Mouse (Mus musculus): ENCODE data around the gene Arhgef1. TPM values are rescaled to one million over a fixed set of nuclear protein-coding genes. Genes with fewer than 3 reads are reported as not detected.

Arhgef1 gene
- polyA plus RNA-seq, 1 experiment from 2014 or later = 30.4 TPM

DNA sequence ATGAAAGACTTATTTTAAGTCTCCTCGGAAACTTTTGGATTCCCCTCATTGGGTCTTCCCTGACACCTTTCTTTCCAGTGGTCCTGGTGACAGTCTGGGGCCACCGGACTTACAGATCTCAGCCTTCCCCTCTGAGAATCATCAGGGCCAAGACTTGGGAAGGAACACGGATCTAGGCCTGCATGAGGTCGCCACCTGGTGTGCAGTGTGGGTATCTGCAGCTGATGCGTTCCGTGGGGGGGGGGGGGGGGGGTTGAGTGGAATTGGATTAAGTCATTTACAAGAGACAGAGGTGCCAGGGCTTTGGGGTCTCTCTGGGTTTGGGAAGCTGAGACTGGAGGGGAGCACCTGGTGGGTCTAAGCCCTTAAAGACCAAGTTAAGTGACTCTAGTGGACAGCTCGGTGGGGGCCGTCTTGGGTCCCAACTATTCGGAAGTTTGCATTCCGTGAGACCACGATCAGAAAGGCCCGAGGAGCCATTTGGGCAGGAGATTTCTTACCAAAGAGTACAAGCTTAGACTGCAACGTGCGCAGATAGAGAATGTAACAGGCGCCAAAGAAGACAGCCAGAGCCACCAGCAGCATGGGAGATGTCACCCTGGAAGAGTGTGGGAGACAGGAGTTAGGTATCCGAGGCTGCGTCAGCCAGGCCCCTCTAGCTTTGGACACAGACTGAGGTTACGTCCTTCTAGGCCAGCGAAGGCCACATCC, 68.7 kb downstream of the Arhgef1 start:
- Histone ChIP-seq H3K36me3 (replicated peaks; ENCODE audit: insufficient read depth, low read length) (0 out of 2 replicates have a peak, but pooled peaks cover 5% of the 10 kb centered on the region), H3K4me1 (ENCODE audit: insufficient read depth) (peaks cover 6% of the 10 kb centered on the region), H3K4me2 (ENCODE audit: low read depth, low read length) (peak overlapping the region; percentile 98), H3K27me3 (ENCODE audit: insufficient read depth, low read length) (no peaks in the 10 kb centered on the region), H3K9ac (replicated peaks) (peak overlapping the region; percentile 83), H3K27ac (ENCODE audit: low read depth) (peak overlapping the region; percentile 84), H3K9me3 (ENCODE audit: low read length) (no peaks in the 10 kb centered on the region), H3K4me3 (ENCODE audit: low read depth, low read length) (peak overlapping the region; percentile 83)
- no peak; the same call in 1 of the 2 replicates for ATAC-seq
- peak; percentile 77 for DNase-seq
- WGBS (ENCODE audit: insufficient replicate concordance) = 10% methylated on average over 19 of the region's 19 CpGs
- TF ChIP-seq EP300 (IDR thresholded peaks at IDR 0.05; ENCODE audit: low read depth) (no peak), CTCF (IDR thresholded peaks at IDR 0.05; ENCODE audit: low read depth) (peak; percentile 84)

DNA sequence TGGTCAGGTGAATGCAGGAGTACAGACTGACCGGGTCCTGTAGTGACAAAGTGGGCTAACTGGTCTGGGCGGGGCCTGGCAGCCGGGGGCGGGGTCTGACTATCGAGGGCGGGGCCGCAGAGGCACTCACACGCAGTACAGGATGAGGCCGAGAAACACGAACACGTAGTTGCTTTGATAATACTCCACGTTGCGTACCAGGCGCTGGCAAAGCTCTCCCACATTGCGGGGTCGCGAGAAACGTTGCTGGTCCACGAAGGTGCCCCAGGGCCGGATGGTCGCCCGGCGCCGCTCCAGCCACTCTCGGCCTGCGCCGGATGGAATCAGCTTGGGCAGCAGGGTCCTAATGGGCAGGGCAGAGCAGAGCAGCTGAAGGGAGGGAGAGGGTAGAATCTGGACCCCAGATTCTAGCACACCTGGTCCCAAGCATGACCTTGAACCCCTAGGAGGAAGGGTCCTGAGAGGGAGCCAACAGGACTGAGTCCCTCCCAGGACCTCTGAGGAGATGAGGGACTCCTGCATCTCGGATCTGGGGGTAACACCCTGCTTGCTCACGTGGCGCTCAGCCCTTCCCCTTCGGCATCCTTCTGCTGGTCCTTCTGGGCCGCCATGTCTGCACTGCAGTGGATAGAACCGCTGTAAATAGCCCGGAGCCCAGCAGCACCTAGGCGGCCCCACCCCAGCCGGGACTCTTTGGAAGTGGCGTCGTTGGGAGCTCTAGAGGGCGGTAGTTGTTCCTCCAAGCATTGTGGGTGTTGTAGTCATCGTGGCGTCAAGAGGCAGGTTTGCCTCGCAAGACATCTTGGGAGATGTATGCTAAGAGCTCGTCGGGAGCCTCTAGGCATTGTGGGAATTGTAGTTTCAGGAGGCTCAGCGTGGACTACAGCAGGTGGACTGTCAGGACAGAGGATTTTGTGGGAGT, 69.5 kb downstream of the Arhgef1 start, which contains the start of gene Rabac1:
Gene Rabac1, minus strand, starts transcription at position 783 of the 922 bp plus-strand sequence.
- ATAC-seq (peak; percentile 93), DNase-seq (peak; percentile 92)
- Histone ChIP-seq H3K4me2 (ENCODE audit: low read depth, low read length) (peak within 1 kb of the TSS; percentile 98), H3K27ac (ENCODE audit: low read depth) (peak within 1 kb of the TSS; percentile 84), H3K9ac (replicated peaks) (peak within 1 kb of the TSS; percentile 83), H3K36me3 (replicated peaks; ENCODE audit: insufficient read depth, low read length) (0 out of 2 replicates have a peak, but pooled peaks cover 5% of the 10 kb centered on the region), H3K4me3 (ENCODE audit: low read depth, low read length) (peak within 1 kb of the TSS; percentile 83), H3K9me3 (ENCODE audit: low read length) (no peaks in the 10 kb centered on the region), H3K27me3 (ENCODE audit: insufficient read depth, low read length) (no peaks in the 10 kb centered on the region), H3K4me1 (ENCODE audit: insufficient read depth) (peaks cover 6% of the 10 kb centered on the region)
- WGBS (ENCODE audit: insufficient replicate concordance) = under 1% methylated on average over 45 of the region's 45 CpGs
- peak; percentile 74 for TF ChIP-seq CTCF (IDR thresholded peaks at IDR 0.05; ENCODE audit: low read depth)
- no peak for TF ChIP-seq EP300 (IDR thresholded peaks at IDR 0.05; ENCODE audit: low read depth)

DNA sequence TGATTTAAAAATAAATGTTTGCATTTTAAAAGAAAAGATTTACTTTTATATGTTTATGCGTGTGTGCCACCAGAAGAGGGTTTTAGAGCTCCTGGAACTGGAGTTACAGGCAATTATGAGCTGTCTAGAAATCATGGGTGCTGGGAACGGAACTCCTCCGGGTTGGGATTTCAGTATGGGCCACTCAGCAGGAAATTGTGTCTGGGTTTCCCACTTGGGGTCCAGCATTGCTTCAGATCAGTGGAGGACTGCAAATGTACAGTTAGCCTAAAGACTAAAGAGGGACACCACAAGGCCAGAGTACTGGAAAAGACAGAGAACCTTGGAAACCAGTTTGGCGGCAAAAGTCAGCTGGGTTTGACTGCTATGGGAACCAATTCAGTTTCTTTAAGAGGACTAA, 70.5 kb downstream of the Arhgef1 start:
- Histone ChIP-seq H3K27me3 (ENCODE audit: insufficient read depth, low read length) (no peaks in the 10 kb centered on the region), H3K4me2 (ENCODE audit: low read depth, low read length) (no peak overlapping the region), H3K9me3 (ENCODE audit: low read length) (no peaks in the 10 kb centered on the region), H3K27ac (ENCODE audit: low read depth) (no peak overlapping the region), H3K4me3 (ENCODE audit: low read depth, low read length) (no peak overlapping the region), H3K36me3 (replicated peaks; ENCODE audit: insufficient read depth, low read length) (0 out of 2 replicates have a peak, but pooled peaks cover 5% of the 10 kb centered on the region), H3K4me1 (ENCODE audit: insufficient read depth) (peaks cover 6% of the 10 kb centered on the region), H3K9ac (replicated peaks) (no peak overlapping the region)
- TF ChIP-seq EP300 (IDR thresholded peaks at IDR 0.05; ENCODE audit: low read depth) (no peak), CTCF (IDR thresholded peaks at IDR 0.05; ENCODE audit: low read depth) (no peak)
- DNase-seq = no peak
- no peak for ATAC-seq
- WGBS (ENCODE audit: insufficient replicate concordance) = 79% methylated on average over 4 of the region's 4 CpGs

GRCm38 (mm10) chr7:24973902-24974301, 71.2 kb downstream of the Arhgef1 start:
- no peaks in the 10 kb centered on the region for H3K27me3 ChIP-seq (ENCODE audit: insufficient read depth, low read length)
- TF ChIP-seq EP300 (IDR thresholded peaks at IDR 0.05; ENCODE audit: low read depth) = no peak
- no peak for TF ChIP-seq CTCF (IDR thresholded peaks at IDR 0.05; ENCODE audit: low read depth)
- DNase-seq (no peak), ATAC-seq (no peak)
- peaks cover 6% of the 10 kb centered on the region for H3K4me1 ChIP-seq (ENCODE audit: insufficient read depth)
- no peaks in the 10 kb centered on the region for H3K9me3 ChIP-seq (ENCODE audit: low read length)
- H3K4me2 ChIP-seq (ENCODE audit: low read depth, low read length) = no peak overlapping the region
- H3K27ac ChIP-seq (ENCODE audit: low read depth) = no peak overlapping the region
- H3K36me3 ChIP-seq (replicated peaks; ENCODE audit: insufficient read depth, low read length) = 0 out of 2 replicates have a peak, but pooled peaks cover 5% of the 10 kb centered on the region
- H3K4me3 ChIP-seq (ENCODE audit: low read depth, low read length) = no peak overlapping the region
- 69% methylated on average over 5 of the region's 5 CpGs for WGBS (ENCODE audit: insufficient replicate concordance)
- H3K9ac ChIP-seq (replicated peaks) = no peak overlapping the region

DNA sequence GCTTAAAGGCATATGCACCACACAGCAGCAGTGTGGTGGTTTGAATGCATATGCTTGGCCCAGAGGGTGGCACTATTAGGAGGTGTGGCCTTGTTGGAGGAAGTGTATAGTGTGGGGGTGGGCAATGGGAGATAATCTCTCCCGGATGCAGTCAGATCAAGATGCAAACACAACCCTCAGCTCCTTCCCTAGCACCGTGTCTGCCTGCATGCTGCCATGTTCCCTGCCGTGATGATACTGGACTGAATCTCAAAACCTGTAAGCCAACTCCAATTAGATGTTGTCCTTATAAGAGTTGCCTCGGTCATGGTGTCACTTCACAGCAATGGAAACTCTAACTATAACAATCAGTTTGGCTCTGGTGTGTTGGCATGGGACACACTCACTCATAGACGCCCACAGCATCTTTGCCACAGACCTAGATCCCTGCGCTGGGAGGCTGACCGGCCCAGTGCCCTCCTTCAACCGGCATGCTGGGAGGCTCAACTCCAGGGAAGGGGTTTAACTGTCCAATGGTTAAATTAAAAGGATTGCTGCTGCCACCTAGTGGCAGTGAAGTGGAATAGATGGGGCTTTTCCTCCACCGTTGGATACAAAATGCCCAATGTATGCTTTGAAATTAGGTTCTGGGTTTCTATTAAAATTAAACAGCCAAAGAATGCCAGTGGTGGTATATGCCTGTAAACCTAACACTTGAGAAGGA, 72.3 kb downstream of the Arhgef1 start:
- Histone ChIP-seq H3K36me3 (replicated peaks; ENCODE audit: insufficient read depth, low read length) (0 out of 2 replicates have a peak, but pooled peaks cover 2% of the 10 kb centered on the region), H3K4me3 (ENCODE audit: low read depth, low read length) (no peak overlapping the region), H3K4me1 (ENCODE audit: insufficient read depth) (peaks cover 6% of the 10 kb centered on the region), H3K9ac (replicated peaks) (no peak overlapping the region), H3K27me3 (ENCODE audit: insufficient read depth, low read length) (no peaks in the 10 kb centered on the region), H3K27ac (ENCODE audit: low read depth) (no peak overlapping the region), H3K9me3 (ENCODE audit: low read length) (no peaks in the 10 kb centered on the region), H3K4me2 (ENCODE audit: low read depth, low read length) (peak overlapping the region; percentile 5; the same call in 1 of the 2 replicates)
- peak; percentile 81 for TF ChIP-seq CTCF (IDR thresholded peaks at IDR 0.05; ENCODE audit: low read depth)
- TF ChIP-seq EP300 (IDR thresholded peaks at IDR 0.05; ENCODE audit: low read depth) = no peak
- ATAC-seq (no peak), DNase-seq (no peak)
- WGBS (ENCODE audit: insufficient replicate concordance) = 19% methylated on average over 9 of the region's 9 CpGs

Small RNA genes within 50 kb of the gene (microRNA-seq; reads per million reads assigned to microRNA genes)
- gene Mir7046 = not detected

Other genes starting within 250 kb of the Arhgef1 start
- gene Tex101, start 226.2 kb upstream of the Arhgef1 start, polyA plus RNA-seq (2015; fragmentation: Nextera tagmentation; extraction: Ambion mirVana) = not detected in 2 replicates
- gene BC049730, start 193.7 kb upstream of the Arhgef1 start, polyA plus RNA-seq (2015; fragmentation: Nextera tagmentation; extraction: Ambion mirVana) = not detected in 2 replicates
- not detected in 2 replicates for gene Gm4763, start 176.0 kb upstream of the Arhgef1 start, polyA plus RNA-seq (2015; fragmentation: Nextera tagmentation; extraction: Ambion mirVana)
- gene Cd177, start 142.6 kb upstream of the Arhgef1 start, polyA plus RNA-seq (2015; fragmentation: Nextera tagmentation; extraction: Ambion mirVana) = 18.9 and 20.5 TPM in 2 replicates
- 5.0 and 5.3 TPM in 2 replicates for gene Ceacam10, start 125.7 kb upstream of the Arhgef1 start, polyA plus RNA-seq (2015; fragmentation: Nextera tagmentation; extraction: Ambion mirVana)
- gene Gm9844, start 40.7 kb upstream of the Arhgef1 start, polyA plus RNA-seq (2015; fragmentation: Nextera tagmentation; extraction: Ambion mirVana) = 1.6 and 2.7 TPM in 2 replicates
- not detected in 2 replicates for gene Lypd4, start 33.0 kb upstream of the Arhgef1 start, polyA plus RNA-seq (2015; fragmentation: Nextera tagmentation; extraction: Ambion mirVana)
- gene Dmrtc2, start 32.9 kb upstream of the Arhgef1 start, polyA plus RNA-seq (2015; fragmentation: Nextera tagmentation; extraction: Ambion mirVana) = not detected in 2 replicates
- gene Rps19, start 18.5 kb upstream of the Arhgef1 start, polyA plus RNA-seq (2015; fragmentation: Nextera tagmentation; extraction: Ambion mirVana) = 1,140 and 1,164 TPM in 2 replicates
- gene Cd79a, start 5.5 kb upstream of the Arhgef1 start, polyA plus RNA-seq (2015; fragmentation: Nextera tagmentation; extraction: Ambion mirVana) = 32.0 and 34.0 TPM in 2 replicates
- gene Gm4881, start 41.6 kb downstream of the Arhgef1 start, polyA plus RNA-seq (2015; fragmentation: Nextera tagmentation; extraction: Ambion mirVana) = not detected in 2 replicates
- gene Rabac1, start 69.8 kb downstream of the Arhgef1 start, polyA plus RNA-seq (2015; fragmentation: Nextera tagmentation; extraction: Ambion mirVana) = 88.2 and 92.7 TPM in 2 replicates
- gene Atp1a3, start 103.0 kb downstream of the Arhgef1 start, polyA plus RNA-seq (2015; fragmentation: Nextera tagmentation; extraction: Ambion mirVana) = 0.85 and 1.2 TPM in 2 replicates
- 0.69 and 0.76 TPM in 2 replicates for gene Grik5, start 169.4 kb downstream of the Arhgef1 start, polyA plus RNA-seq (2015; fragmentation: Nextera tagmentation; extraction: Ambion mirVana)
- 9.4 and 10.8 TPM in 2 replicates for gene Zfp574, start 169.7 kb downstream of the Arhgef1 start, polyA plus RNA-seq (2015; fragmentation: Nextera tagmentation; extraction: Ambion mirVana)